In the genomic region with DNA sequence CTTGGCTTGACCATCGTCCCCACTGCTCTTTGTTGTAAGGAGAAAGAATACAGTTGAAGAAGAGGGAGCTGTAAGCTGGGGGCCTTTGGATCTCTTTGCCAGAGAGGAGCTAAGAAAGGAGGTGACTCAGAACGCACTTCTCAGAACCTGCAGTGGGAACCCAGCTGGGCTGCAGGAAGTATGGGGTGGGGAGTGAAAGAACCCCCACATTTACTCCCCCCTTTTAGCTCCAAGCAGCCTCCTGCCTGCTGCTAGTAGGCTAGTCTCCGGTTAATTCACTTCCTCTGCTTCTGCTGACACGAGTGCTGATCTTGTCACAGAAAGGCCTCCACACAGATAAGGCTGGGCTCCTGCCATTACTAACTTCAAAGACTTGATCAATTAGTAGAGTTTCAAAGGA, we compare ENCODE assay signal across 8 mouse cellular contexts. TPM values are rescaled to one million over a fixed set of nuclear protein-coding genes. Genes with fewer than 3 reads are reported as not detected.
DNase-seq lines count a peak whose midpoint lies in the region; ATAC-seq lines count a peak whose summit lies in the region.

No protein-coding gene starts in this region.

- no peaks in the 10 kb centered on the region for H3K36me3 ChIP-seq in heart, embryonic 10.5 days
- H3K36me3 ChIP-seq in forebrain, embryonic 11.5 days (ENCODE audit: control insufficient read depth, insufficient read depth, low read length) = no peaks in the 10 kb centered on the region
- no peaks in the 10 kb centered on the region for H3K36me3 ChIP-seq in limb, embryonic 13.5 days

- no peaks in the 10 kb centered on the region for H3K27me3 ChIP-seq in heart, embryonic 10.5 days (ENCODE audit: insufficient read depth, poor library complexity, severe bottlenecking)
- H3K27me3 ChIP-seq in forebrain, embryonic 11.5 days (ENCODE audit: control insufficient read depth, insufficient read depth, low read length) = no peaks in the 10 kb centered on the region
- no peaks in the 10 kb centered on the region for H3K27me3 ChIP-seq in limb, embryonic 13.5 days

- H3K27ac ChIP-seq in heart, embryonic 10.5 days = peak overlapping the region; percentile 53
- H3K27ac ChIP-seq in forebrain, embryonic 11.5 days (ENCODE audit: low read depth, low read length) = peak overlapping the region; percentile 86
- peak overlapping the region; percentile 63; the same call in 1 of the 2 replicates for H3K27ac ChIP-seq in limb, embryonic 13.5 days

- H3K9ac ChIP-seq in forebrain, embryonic 11.5 days (ENCODE audit: low read length) = 0 out of 2 replicates have a peak overlapping the region, but pooled peaks have one; percentile 31
- H3K9ac ChIP-seq in limb, embryonic 13.5 days = peak overlapping the region; percentile 15; the same call in 1 of the 2 replicates

- DNase-seq in heart, embryonic 10.5 days (ENCODE audit: low spot score) = no peak
- no peak for DNase-seq in heart, postnatal 25 days (ENCODE audit: low spot score)
- peak; percentile 65 for DNase-seq in CD4-positive helper T cell, adult 2 months (ENCODE audit: low read depth, low spot score)
- no peak for DNase-seq in forebrain, embryonic 11.5 days (ENCODE audit: low spot score)
- DNase-seq in thymus, postnatal 14 days = peak; percentile 61
- no peak for DNase-seq in adrenal gland, postnatal 4 days (ENCODE audit: low spot score in 2 of 2)

- peak overlapping the region; percentile 27; the same call in 1 of the 2 replicates for H3K4me3 ChIP-seq in heart, embryonic 10.5 days
- H3K4me3 ChIP-seq in forebrain, embryonic 11.5 days (ENCODE audit: low read depth, low read length) = no peak overlapping the region
- no peak overlapping the region for H3K4me3 ChIP-seq in limb, embryonic 13.5 days

- H3K9me3 ChIP-seq in heart, embryonic 10.5 days = no peaks in the 10 kb centered on the region
- no peaks in the 10 kb centered on the region for H3K9me3 ChIP-seq in forebrain, embryonic 11.5 days (ENCODE audit: control insufficient read depth, low read length)
- H3K9me3 ChIP-seq in limb, embryonic 13.5 days = no peaks in the 10 kb centered on the region

- H3K4me2 ChIP-seq in forebrain, embryonic 11.5 days (ENCODE audit: low read depth, low read length, severe bottlenecking) = no peak overlapping the region; the same call in 1 of the 2 replicates
- no peak overlapping the region for H3K4me2 ChIP-seq in limb, embryonic 13.5 days (replicated peaks)

- intact Hi-C loops in heart, postnatal 25 days (cut with DNase I) = no loop called here

- WGBS in heart, embryonic 10.5 days = 7% methylated on average over 4 of the region's 4 CpGs
- WGBS in forebrain, embryonic 11.5 days = 10% methylated on average over 4 of the region's 4 CpGs
- WGBS in limb, embryonic 13.5 days = 12% methylated on average over 4 of the region's 4 CpGs

- H3K4me1 ChIP-seq in heart, embryonic 10.5 days = peaks cover 78% of the 10 kb centered on the region
- peaks cover 32% of the 10 kb centered on the region for H3K4me1 ChIP-seq in forebrain, embryonic 11.5 days (replicated peaks; ENCODE audit: control insufficient read depth, insufficient read depth, low read length)
- H3K4me1 ChIP-seq in limb, embryonic 13.5 days = peaks cover 81% of the 10 kb centered on the region

- no peak for ATAC-seq in forebrain, embryonic 11.5 days (replicated peaks; ENCODE audit: low FRiP score)
- ATAC-seq in limb, embryonic 13.5 days (ENCODE audit: low FRiP score, low read depth) = no peak
- no peak for ATAC-seq in cerebellum, adult (ENCODE audit: insufficient number of reproducible peaks, low FRiP score, low TSS enrichment)

RNA-seq across cellular contexts. Expression of gene Ier5, which starts 12.5 kb away (rescaled TPM):
- 3.4 and 8.6 TPM in 2 replicates for polyA plus RNA-seq in heart, embryonic 10.5 days (2016; fragmentation: Nextera tagmentation; extraction: Ambion mirVana)
- total RNA-seq in heart, postnatal 25 days (2021) = 10 to 100 TPM; 12.7 to 16.5 TPM
- polyA plus RNA-seq in forebrain, embryonic 11.5 days (2014; fragmentation: Nextera tagmentation; extraction: Ambion mirVana) = 19.4 and 28.0 TPM in 2 replicates
- 5.8 and 6.0 TPM in 2 replicates for polyA plus RNA-seq in limb, embryonic 13.5 days (2015; fragmentation: Nextera tagmentation; extraction: Ambion mirVana)
- 10 to 100 TPM; 12.8 to 14.4 TPM for total RNA-seq in adrenal gland, postnatal 4 days (2021)

RNA-seq across cellular contexts. Expression of gene Mr1, which starts 59.7 kb away (rescaled TPM):
- 1.3 and 1.6 TPM in 2 replicates for polyA plus RNA-seq in heart, embryonic 10.5 days (2016; fragmentation: Nextera tagmentation; extraction: Ambion mirVana)
- 1 to 10 TPM; 5.9 to 6.4 TPM for total RNA-seq in heart, postnatal 25 days (2021)
- 0.55 and 0.96 TPM in 2 replicates for polyA plus RNA-seq in forebrain, embryonic 11.5 days (2014; fragmentation: Nextera tagmentation; extraction: Ambion mirVana)
- polyA plus RNA-seq in limb, embryonic 13.5 days (2015; fragmentation: Nextera tagmentation; extraction: Ambion mirVana) = 7.6 and 7.7 TPM in 2 replicates
- total RNA-seq in adrenal gland, postnatal 4 days (2021) = 10 to 100 TPM; 27.8 to 33.1 TPM

Comparison
In these comparisons a context has a peak if more than half of its experiments do, and no peak if none do; other contexts are left out.
1. DNase-seq: peak in CD4-positive helper T cell, adult 2 months (single experiment) and thymus, postnatal 14 days (single experiment); none in heart, embryonic 10.5 days (single experiment), heart, postnatal 25 days (single experiment), forebrain, embryonic 11.5 days (single experiment) and adrenal gland, postnatal 4 days (0 of 2).
2. Peak in every context shown above with its lines, with median percentiles within 50 percentile points of each other: H3K27ac ChIP-seq.